Mouse (Mus musculus) ES-E14 (cell line): ENCODE data around the gene Neurl4. TPM values are rescaled to one million over a fixed set of nuclear protein-coding genes. Genes with fewer than 3 reads are reported as not detected.

Experiments
- DNase-seq: peaks from one replicate; pipeline ENCODE4 v3.0.0-alpha.2; 2013; ENCODE audit warnings: low read depth, low spot score
- H3K27ac ChIP-seq: 2 replicates; pipeline ENCODE4 v1.5.1; 2012; ENCODE audit warnings: low read depth, mild to moderate bottlenecking, low read length, moderate library complexity, mixed read lengths; ENCODE audit not compliant: poor library complexity, insufficient read depth, severe bottlenecking
- H3K36me3 ChIP-seq: 2 replicates; pipeline ENCODE4 v1.6.1; 2012; ENCODE audit warnings: mild to moderate bottlenecking, low read length, moderate library complexity, mixed read lengths; ENCODE audit not compliant: control insufficient read depth, poor library complexity, insufficient read depth, severe bottlenecking
- H3K4me1 ChIP-seq, 2 experiments: fragments of 150-350 bp in 1 of 2; sonication (generic) in 1 of 2; 2 replicates each; pipeline ENCODE4 v1.6.1; 2012; ENCODE audit warnings: low read length in 2 of 2, mild to moderate bottlenecking in 1 of 2, mixed read lengths in 1 of 2; ENCODE audit not compliant: control insufficient read depth in 2 of 2, insufficient read depth in 2 of 2, poor library complexity in 1 of 2
- H3K4me3 ChIP-seq, 2 experiments: fragments of 150-350 bp in 1 of 2; sonication (generic) in 1 of 2; 2 replicates each; pipeline ENCODE4 v1.5.1; 2012; ENCODE audit warnings: low read length in 2 of 2, low read depth in 1 of 2, mild to moderate bottlenecking in 1 of 2, mixed read lengths in 1 of 2; ENCODE audit not compliant: insufficient read depth in 1 of 2, poor library complexity in 1 of 2, severe bottlenecking in 1 of 2
- H3K9ac ChIP-seq: 2 replicates; pipeline ENCODE4 v1.6.1; 2012; ENCODE audit warnings: low read depth, mild to moderate bottlenecking, low read length, mixed read lengths; ENCODE audit not compliant: poor library complexity, insufficient read depth, severe bottlenecking
- H3K9me3 ChIP-seq: fragments of 150-350 bp; sonication (generic); 2 replicates; pipeline ENCODE4 v1.6.1; 2012; ENCODE audit warnings: low read depth, mild to moderate bottlenecking, low read length; ENCODE audit not compliant: control insufficient read depth, insufficient read depth
- CHD2 ChIP-seq: IDR thresholded peaks from 2 replicates; pipeline ENCODE4 v1.6.1; 2014; ENCODE audit warnings: mild to moderate bottlenecking, low read depth, low read length, inconsistent platforms
- HCFC1 ChIP-seq: IDR thresholded peaks from 2 replicates; pipeline ENCODE4 v1.6.1; 2012; ENCODE audit warnings: low read length, inconsistent platforms, borderline replicate concordance; ENCODE audit not compliant: insufficient read depth
- MAFK ChIP-seq: IDR thresholded peaks from 2 replicates; pipeline ENCODE4 v1.6.1; 2014; ENCODE audit warnings: mild to moderate bottlenecking, low read depth, low read length, inconsistent platforms; ENCODE audit not compliant: insufficient read depth
- ZC3H11A ChIP-seq: IDR thresholded peaks from 2 replicates; pipeline ENCODE4 v1.6.1; 2012; ENCODE audit warnings: low read depth, mild to moderate bottlenecking, inconsistent platforms, low read length, borderline replicate concordance
- ZNF384 ChIP-seq: IDR thresholded peaks from 2 replicates; pipeline ENCODE4 v1.6.1; 2012; ENCODE audit warnings: low read depth, low read length, inconsistent platforms
- in situ Hi-C, 2 experiments: fragments of 600-800 bp; cut with MboI; formaldehyde crosslinking; loops; one replicate each; pipeline ENCODE4 v1.15.1; 2025; ENCODE audit warnings: low sequenced_read_pairs in 2 of 2, inconsistent platforms in 1 of 2; ENCODE audit not compliant: unreplicated experiment in 2 of 2
- total RNA-seq: library from RNA; depleted of rRNA; stranded (reverse); fragments of 300-350 nt; gene quantifications from 2 replicates; pipeline ENCODE4 v1.2.3, GENCODE M21; 2012

The Neurl4 gene
- total RNA-seq, 1 experiment: 66.3 TPM

- Histone ChIP-seq H3K27ac (peak overlapping the region; percentile 99), H3K4me1 (peaks cover 0 to 14% of the 10 kb centered on the region in 2 experiments; a peak in 1 of 4 replicates), H3K9me3 (no peaks in the 10 kb centered on the region), H3K9ac (peak overlapping the region; percentile 100), H3K36me3 (peaks cover 47% of the 10 kb centered on the region), H3K4me3 (peak overlapping the region; percentile 82 to 99)
- no peak for DNase-seq
- in situ Hi-C loops: no loop called here
- TF ChIP-seq ZC3H11A (no peak), CHD2 (no peak), ZNF384 (no peak), HCFC1 (0 out of 2 replicates have a peak, but pooled peaks have one; percentile 55), MAFK (no peak)
These were observed 19.6 kb downstream of the Neurl4 start for GRCm38 (mm10) chr11:69920266-69921031.

GRCm38 (mm10) chr11:69921114-69922011, 20.5 kb downstream of the Neurl4 start, which contains the start of gene Eif5a:
Gene Eif5a, minus strand, starts transcription at chr11:69921958.
- Histone ChIP-seq H3K36me3 (peaks cover 38% of the 10 kb centered on the region), H3K9ac (peak within 1 kb of the TSS; percentile 100), H3K9me3 (no peaks in the 10 kb centered on the region), H3K4me3 (peak within 1 kb of the TSS; percentile 82 to 99), H3K4me1 (peaks cover 0 to 9% of the 10 kb centered on the region in 2 experiments; a peak in 1 of 4 replicates), H3K27ac (peak within 1 kb of the TSS; percentile 99)
- in situ Hi-C loops: no loop called here
- TF ChIP-seq ZNF384 (peak; percentile 100), ZC3H11A (no peak), HCFC1 (peak; percentile 78; the same call in 1 of the 2 replicates), MAFK (no peak), CHD2 (no peak)
- peak; percentile 100 for DNase-seq

- Histone ChIP-seq H3K36me3 (peaks cover 30% of the 10 kb centered on the region), H3K9ac (peak overlapping the region; percentile 85)
These were observed 21.3 kb downstream of the Neurl4 start for GRCm38 (mm10) chr11:69922012-69922756.

GRCm38 (mm10) chr11:69922796-69923195, 21.9 kb downstream of the Neurl4 start:
- DNase-seq: no peak
- TF ChIP-seq MAFK (no peak; the same call in 1 of the 2 replicates), CHD2 (no peak)
- Histone ChIP-seq H3K9me3 (no peaks in the 10 kb centered on the region), H3K4me1 (peaks cover 0 to 7% of the 10 kb centered on the region in 2 experiments; a peak in 1 of 4 replicates), H3K36me3 (peaks cover 24% of the 10 kb centered on the region), H3K4me3 (peak overlapping the region in 1 of 2 experiments; percentile 72; a peak in 2 of 4 replicates), H3K27ac (peak overlapping the region; percentile 93; the same call in 1 of the 2 replicates), H3K9ac (peak overlapping the region; percentile 46; the same call in 1 of the 2 replicates)
- in situ Hi-C loops: no loop called here

More at GRCm38 (mm10) chr11:69922012-69922756, 21.3 kb downstream of the Neurl4 start:
- peaks cover 0 to 9% of the 10 kb centered on the region in 2 experiments; a peak in 1 of 4 replicates for H3K4me1 ChIP-seq
- TF ChIP-seq ZC3H11A (no peak), ZNF384 (no peak), CHD2 (no peak), HCFC1 (no peak)
- H3K9me3 ChIP-seq: no peaks in the 10 kb centered on the region
- peak overlapping the region; percentile 65 to 72 for H3K4me3 ChIP-seq
- DNase-seq: no peak
- in situ Hi-C loops: no loop called here
- peak overlapping the region; percentile 93 for H3K27ac ChIP-seq
